Mouse (Mus musculus) bone marrow macrophage, adult 2 months (primary cell): ENCODE results near the gene Cyp24a1.

Experiments used
- CTCF ChIP-seq: IDR thresholded peaks from 2 replicates; pipeline ENCODE4 v1.5.1; 2012; ENCODE audit warnings: low read depth, mild to moderate bottlenecking, low read length, moderate library complexity
- POLR2A ChIP-seq: IDR thresholded peaks from 2 replicates; pipeline ENCODE4 v1.6.1; 2012; ENCODE audit warnings: mild to moderate bottlenecking, low read depth, low read length, borderline replicate concordance

DNA sequence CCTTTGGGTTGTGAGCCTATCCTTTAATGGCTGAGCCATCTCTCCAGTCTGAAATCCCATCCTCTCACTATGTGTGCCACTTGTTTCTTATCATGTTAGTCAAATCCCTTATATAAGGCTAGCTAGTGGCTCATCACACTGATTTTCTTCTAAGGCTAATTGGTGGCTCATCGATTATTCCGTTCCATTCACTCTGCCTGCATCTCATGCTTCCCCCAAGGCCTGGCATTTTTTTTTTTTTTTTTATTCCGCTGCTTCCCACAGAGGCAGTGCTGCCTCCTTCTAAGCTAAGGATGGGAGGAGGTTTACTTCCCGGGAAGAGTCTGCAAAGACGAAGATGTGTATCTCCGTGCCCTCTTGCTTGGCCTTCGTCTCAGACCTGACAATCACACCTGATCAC, 9.7 kb downstream of the Cyp24a1 start:
- TF ChIP-seq CTCF (no peak), POLR2A (no peak)
